Mouse (Mus musculus): ENCODE measurements around the gene Gm47995. TPM values are rescaled to one million over a fixed set of nuclear protein-coding genes. Genes with fewer than 3 reads are reported as not detected.
"Not testable (repeated sequence)": the region's sequence is repeated elsewhere in the genome, so short reads cannot be mapped to it uniquely, and the experiment has no call there.

Gm47995 gene
- not detected for total RNA-seq (2021)
- long read RNA-seq, experiment 1, result 0 reads
- long read RNA-seq, experiment 2, result 0 reads

- intact Hi-C loops (cut with DNase I), result not testable (repeated sequence)
These were observed at the start of gene Gm47995 for GRCm38 (mm10) chr1:151198120-151198519. Gm47995 (plus strand) TSS chr1:151198448.

GRCm38 (mm10) chr1:151150211-151150610, 48.0 kb upstream of the Gm47995 start:
- DNase-seq, result no peak

More at GRCm38 (mm10) chr1:151198120-151198519, at the start of gene Gm47995:
- DNase-seq, result not testable (repeated sequence)

DNA sequence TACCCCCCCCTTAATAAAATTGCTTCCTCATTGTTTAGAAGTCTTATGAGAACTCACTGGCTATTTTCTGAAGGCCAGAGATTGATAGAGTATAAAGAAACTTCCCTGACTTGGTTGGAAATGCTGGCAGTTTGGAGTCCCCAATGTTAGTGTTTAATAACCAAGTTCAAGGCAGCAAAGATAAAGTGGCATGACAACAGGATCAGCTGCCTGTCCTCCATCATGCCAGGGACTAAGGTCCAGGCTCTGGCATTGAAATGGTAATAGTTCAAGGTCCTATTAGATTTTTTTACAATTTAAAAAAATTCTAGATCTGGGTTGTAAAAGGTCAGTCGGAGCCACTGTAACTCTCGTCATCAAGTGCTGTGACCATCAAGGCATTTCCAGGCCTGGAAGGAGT, 47.2 kb upstream of the Gm47995 start:
- intact Hi-C loops (cut with DNase I), result no loop called here
- no peak for DNase-seq

More at GRCm38 (mm10) chr1:151150211-151150610, 48.0 kb upstream of the Gm47995 start:
- intact Hi-C loops (cut with DNase I), result no loop called here

DNA sequence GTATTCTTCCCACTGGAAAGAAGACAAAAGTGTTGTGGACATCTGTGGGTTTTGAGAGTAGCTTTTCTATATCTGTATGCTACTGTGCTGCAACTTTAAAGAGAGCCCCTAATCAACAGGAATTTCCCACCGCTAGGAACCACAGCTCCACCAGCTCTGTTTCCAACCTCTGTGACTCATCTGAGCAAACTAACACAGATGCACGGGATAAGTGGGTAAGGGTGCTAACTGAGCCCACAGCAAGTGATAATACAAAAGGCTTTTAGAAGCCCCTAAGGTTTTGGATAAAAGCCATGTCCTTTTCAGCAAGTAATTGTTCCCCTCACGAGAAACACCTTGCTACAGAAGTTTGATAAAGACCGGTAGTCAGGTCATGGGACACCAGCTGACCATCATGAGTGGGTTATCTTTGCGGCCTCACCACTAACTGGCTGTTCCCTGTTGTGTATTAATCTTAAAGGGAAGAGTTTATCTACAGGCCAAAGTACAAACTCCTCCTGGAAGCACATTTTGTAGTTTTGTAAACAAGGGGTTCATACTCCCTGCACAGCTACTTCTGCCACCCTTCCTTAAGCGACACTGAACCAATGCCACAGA, 45.1 kb upstream of the Gm47995 start:
- intact Hi-C loops (cut with DNase I), result no loop called here
- no peak for DNase-seq

DNA sequence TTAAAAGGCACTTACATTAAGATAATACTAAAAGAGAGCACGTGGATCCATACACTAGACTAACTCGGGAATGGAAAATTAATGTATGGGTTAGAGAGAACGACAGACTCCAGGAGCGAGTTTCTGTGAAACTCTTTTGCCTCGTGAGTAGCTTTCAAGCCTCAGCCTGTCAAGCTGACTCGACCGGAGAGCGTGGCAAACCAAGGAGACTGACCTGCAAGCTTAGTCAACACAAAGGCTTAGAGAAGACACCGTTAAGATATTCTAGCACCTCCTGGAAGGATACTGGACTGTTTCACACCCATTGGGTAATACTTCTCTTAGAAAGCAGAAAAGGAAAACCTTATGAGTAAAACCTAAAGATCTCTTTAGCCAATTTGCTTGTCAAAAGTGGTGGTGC, 44.1 kb upstream of the Gm47995 start:
- intact Hi-C loops (cut with DNase I); DNase-seq: not testable (repeated sequence)

- no peak for DNase-seq
- intact Hi-C loops (cut with DNase I), result no loop called here
These were observed 42.1 kb upstream of the Gm47995 start for GRCm38 (mm10) chr1:151156129-151156528.

DNA sequence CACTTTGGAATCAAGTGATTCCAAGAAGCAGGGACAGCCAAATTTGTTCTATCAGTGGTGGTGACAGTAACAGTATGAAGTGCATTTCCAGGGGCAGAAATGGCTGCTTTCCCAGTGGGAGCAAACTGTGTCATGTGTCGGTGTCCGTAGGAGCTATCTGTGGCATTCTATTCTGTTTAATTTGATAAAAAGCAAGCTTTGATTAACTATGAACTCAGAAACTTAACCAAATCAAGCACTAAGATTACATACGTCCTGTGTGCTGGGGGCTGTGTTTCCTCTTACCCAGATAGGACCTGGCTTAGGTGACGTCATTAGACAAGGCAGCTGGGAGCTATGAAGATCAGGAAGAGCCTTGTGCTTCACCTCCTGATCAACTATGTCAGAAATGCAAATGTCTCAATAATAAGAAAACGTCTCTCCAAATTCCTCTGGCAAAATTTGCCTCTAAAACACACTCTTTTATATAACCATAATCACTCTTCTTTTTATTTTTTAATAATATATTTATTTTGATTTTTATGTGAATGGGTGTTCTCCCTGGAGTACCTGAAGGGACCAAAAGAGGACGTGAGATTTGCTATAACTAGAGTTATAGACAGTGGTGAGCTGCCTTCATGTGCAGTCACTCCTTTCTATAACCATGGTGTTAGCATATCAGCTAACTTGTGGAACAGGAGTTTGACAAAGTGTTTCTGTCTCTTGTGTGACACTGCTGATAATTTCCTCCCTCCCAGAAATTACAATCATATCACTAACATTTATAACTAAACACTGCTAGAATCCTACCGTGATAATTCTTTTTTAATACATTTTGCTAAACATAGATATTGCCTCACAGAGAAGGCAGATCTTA, 41.2 kb upstream of the Gm47995 start:
- intact Hi-C loops (cut with DNase I), result no loop called here
- peak in 1 of 2 experiments; percentile 16 for DNase-seq

DNA sequence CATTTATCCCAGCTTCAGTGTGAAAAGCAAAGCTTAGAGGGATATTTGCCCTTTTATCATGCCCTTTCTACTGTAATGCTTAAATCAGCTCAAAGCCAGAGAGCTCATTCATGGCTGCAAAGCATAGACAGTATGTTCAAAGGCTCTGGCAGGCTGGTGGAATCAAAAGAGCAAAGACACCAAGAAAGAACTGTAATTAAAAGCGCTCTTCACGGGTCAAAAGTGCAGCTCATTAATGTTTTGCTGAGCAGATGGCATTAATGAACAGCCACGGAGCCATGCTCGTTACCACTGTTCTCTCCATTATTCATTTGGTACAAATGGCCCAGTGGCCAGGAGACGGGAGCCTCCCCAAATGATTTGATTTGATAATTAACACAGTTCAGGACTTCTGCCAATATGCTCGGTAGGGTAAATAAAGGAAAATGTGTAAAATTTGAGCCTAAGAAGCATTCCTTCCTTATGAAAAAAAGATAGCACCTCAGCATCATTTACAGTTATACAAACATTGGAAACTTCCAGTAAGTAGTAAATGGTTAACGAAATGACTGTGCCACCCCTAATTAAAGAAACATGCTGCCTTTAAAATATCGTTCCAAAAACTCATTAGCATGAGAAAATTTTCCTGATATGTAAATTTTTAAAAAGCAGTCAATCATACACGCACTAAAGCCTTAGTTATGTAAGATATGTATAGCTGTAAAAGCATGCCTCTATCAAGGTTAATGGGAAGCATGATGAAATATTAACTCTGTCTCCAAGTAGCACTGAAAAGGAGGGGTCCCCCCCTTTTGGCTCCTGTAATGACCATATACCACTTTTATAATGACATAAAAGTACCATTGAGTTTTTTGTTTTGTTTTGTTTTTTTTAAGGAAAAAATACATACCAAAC, 40.0 kb upstream of the Gm47995 start:
- DNase-seq, result no peak
- intact Hi-C loops (cut with DNase I), result no loop called here

- no peak for DNase-seq
- intact Hi-C loops (cut with DNase I), result no loop called here
These were observed 39.3 kb upstream of the Gm47995 start for GRCm38 (mm10) chr1:151158857-151159510.

GRCm38 (mm10) chr1:151166031-151166430, 32.2 kb upstream of the Gm47995 start:
- intact Hi-C loops (cut with DNase I), result no loop called here
- no peak for DNase-seq

DNA sequence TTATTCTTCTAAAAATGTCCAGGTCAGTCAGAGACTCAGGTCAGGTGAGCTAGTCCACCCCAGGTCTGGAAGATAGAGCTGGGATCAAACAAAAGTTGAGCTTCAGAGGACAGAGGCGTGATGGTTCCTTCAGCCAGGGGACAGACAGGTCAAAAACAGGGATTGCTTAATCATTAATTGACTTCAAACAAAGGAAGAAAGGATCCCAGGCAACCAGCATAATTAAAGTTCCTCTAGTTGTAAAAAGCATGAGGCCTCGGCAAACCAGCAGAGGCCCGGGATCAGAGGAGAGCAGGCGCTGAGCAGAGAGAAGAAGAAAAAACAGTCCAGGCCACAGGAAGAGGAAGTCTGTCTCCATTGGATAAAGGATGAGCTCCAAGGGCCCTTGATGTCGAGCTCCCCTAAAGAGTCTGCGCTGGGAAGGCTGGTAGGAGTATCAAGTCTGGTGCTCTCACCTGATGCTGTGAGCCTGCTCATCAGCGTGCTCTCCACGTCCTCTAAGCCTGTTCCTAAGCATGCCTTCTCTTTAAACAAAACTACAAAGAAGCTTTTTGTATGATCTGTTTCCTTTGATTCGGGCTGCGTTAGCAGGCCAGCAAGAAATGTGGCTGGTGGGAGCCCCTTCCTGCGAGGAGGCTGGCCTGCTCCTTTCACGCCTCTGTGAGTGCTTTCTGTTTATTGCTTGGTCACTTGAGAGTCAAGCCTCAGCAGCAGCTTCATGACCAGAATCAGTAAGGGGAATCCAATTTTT, 30.8 kb upstream of the Gm47995 start:
- intact Hi-C loops (cut with DNase I), result no loop called here
- DNase-seq, result no peak

DNA sequence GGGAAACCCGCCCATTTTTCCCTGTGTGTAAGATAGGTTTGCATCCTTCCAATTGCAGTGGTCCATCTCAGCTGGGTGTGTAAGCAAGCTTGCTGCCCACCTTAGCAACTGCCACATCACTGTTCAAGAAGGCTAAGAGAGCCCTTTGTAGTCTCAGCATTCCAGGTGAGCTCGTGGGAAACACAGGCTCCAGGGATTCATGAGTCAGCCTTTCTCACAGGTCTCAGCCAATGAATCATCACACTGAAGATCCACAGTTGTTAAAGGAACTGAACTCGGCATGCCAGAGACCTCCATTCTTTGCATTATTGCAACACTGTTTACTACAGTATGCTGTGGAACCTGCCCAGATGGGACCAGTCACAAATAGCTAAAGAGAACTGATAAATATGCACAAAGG, 29.6 kb upstream of the Gm47995 start:
- DNase-seq, result no peak
- intact Hi-C loops (cut with DNase I), result no loop called here

- intact Hi-C loops (cut with DNase I), result loop anchor here (5.0 kb wide), 1 partner anchor 170 kb away; the partner anchor contains the start of gene Ivns1abp
- peak in 1 of 2 experiments; percentile 21 for DNase-seq
These were observed 26.4 kb upstream of the Gm47995 start for GRCm38 (mm10) chr1:151171572-151172461.

- DNase-seq, result no peak
- intact Hi-C loops (cut with DNase I), result no loop called here
These were observed 21.0 kb upstream of the Gm47995 start for GRCm38 (mm10) chr1:151177030-151177936.

DNA sequence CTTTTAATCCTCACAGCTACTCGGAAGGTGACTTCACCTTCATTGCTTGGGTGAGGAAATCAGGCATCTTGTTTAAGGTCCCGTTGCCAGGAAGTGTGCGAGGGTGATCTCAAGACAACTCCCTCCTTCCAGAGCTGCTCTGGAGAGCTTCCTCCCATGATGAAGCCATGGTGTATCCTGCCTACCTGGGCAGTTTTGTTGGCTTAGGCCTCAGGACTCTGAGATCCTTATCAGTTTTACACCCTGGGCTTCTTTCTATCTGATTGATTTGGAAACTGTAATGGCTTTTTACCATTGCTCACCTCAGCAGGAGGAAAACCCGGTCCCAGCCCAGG, 20.3 kb upstream of the Gm47995 start:
- no peak for DNase-seq
- intact Hi-C loops (cut with DNase I), result no loop called here

DNA sequence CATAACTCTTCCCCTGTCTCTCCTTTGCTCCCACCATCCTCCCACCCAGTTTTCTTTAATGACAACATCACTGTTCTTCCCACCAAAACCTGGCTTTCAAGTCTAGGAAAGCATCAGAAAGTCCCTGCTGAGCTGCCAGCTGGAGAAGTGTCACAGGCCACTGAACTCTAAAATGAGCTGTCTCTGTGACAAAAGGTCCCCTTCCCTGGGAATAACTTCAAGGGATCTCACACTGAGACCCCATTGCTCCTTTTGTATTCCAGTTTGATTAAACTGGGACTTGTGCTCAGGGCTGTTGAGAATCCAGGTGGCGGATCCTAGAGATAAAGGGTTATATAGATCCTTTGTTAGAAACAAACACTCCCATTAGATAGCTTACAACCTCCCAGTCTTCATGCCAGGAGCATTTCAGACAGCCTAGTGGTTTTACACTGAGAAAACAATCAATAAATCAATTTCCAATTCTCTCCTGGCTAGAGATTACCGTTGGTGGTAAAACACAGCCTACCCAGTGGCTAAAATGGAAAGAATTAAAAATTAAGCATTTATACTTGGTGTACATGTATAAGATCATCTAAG, 19.7 kb upstream of the Gm47995 start:
- intact Hi-C loops (cut with DNase I), result no loop called here
- DNase-seq, result no peak

DNA sequence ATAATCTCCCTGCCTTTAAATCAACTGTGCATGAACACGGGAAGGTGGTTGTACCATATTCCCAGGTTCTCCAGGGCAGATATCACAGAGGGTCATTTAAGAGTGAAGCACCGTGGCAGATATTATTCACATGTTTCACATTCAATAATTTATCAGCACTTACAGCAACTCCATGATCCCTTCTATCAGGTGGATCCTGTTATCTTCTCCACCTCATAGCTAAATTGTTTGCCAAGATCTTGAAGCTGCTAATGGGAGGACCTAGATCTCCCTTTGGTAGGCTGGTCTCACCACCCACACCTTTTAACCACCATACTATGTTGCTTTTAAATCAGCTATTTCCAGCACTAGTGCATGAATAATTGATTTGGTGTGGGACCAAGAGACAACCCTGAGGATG, 18.1 kb upstream of the Gm47995 start:
- intact Hi-C loops (cut with DNase I), result no loop called here
- DNase-seq, result no peak

Data from heart, postnatal 14 days (tissue).